Mouse (Mus musculus): ENCODE measurements at regions not wholly inside any gene's neighbourhood (a gene's known extent, or its start where the extent isn't known, plus 50 kb on each side); places are given as distances from the start of the nearest gene placed in this dataset.
A peak's percentile ranks its signal among the peaks of the same experiment; 100 is the strongest.

DNA sequence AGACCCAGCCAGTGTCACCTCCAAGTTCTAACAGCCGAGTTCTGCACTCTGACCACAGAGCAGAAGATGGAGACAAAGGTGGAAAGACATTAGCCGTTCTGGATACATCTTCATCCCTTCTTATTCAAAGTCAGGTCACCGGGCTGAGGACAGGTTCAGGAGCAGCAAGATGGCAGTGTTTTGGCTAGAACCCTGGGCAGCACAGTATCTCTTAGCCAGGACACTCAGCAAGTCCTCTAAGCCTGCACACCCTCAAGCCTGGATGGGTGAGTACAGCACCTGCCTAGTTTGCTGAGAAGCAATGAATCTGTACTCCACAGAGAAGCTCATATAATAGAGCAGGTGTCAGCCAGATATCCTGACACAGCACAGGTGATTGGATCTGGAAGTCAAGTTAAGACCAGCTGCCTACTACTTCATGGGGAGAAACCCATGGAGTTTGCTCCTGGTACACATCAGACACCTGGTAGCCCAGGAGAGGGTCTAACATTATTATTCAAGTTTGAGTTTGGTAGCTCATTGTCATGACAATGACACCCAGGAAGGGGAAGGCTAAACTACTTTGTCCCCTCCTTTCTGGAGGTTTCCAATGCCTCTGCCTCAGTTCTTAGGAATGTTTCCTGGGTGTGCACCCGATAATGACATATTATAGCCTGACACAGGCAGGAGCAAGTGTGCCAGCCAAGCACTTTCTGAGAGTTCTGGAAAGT is 108.1 kb downstream of the Ndufa10 start:
- Histone ChIP-seq H3K4me1 (ENCODE audit: control insufficient read depth, insufficient read depth, low read length) (no peaks in the 10 kb centered on the region), H3K27me3 (ENCODE audit: control insufficient read depth, insufficient read depth, low read length, poor library complexity, severe bottlenecking) (no peaks in the 10 kb centered on the region), H3K4me3 (ENCODE audit: low read depth, low read length) (no peak overlapping the region), H3K9me3 (replicated peaks; ENCODE audit: control insufficient read depth, insufficient read depth, low read length, poor library complexity, severe bottlenecking) (no peaks in the 10 kb centered on the region), H3K9ac (ENCODE audit: low read depth, poor library complexity, severe bottlenecking) (no peak overlapping the region), H3K27ac (ENCODE audit: insufficient read depth, low read length) (no peak overlapping the region), H3K36me3 (ENCODE audit: control insufficient read depth, insufficient read depth, low read length, poor library complexity, severe bottlenecking) (no peaks in the 10 kb centered on the region)
- TF ChIP-seq EP300 (IDR thresholded peaks at IDR 0.05; ENCODE audit: insufficient read depth, low read depth, low read length) (no peak), CTCF (IDR thresholded peaks at IDR 0.05; ENCODE audit: low read depth, low read length) (no peak)

- TF ChIP-seq POLR2A (IDR thresholded peaks at IDR 0.05; ENCODE audit: insufficient read depth, low read length) (no peak), CTCF (IDR thresholded peaks at IDR 0.05; ENCODE audit: low read depth, low read length) (no peak), EP300 (IDR thresholded peaks at IDR 0.05; ENCODE audit: insufficient read depth, low read depth, low read length) (no peak)
Measured at GRCm38 (mm10) chr1:92361677-92362076, 112.0 kb downstream of the Ndufa10 start.

GRCm38 (mm10) chr1:92360255-92360654 is 113.4 kb downstream of the Ndufa10 start:
- no peak for TF ChIP-seq EP300 (IDR thresholded peaks at IDR 0.05; ENCODE audit: insufficient read depth, low read depth, low read length)
- peak; percentile 79 for TF ChIP-seq CTCF (IDR thresholded peaks at IDR 0.05; ENCODE audit: low read depth, low read length)
- TF ChIP-seq POLR2A (IDR thresholded peaks at IDR 0.05; ENCODE audit: insufficient read depth, low read length) = no peak
- Histone ChIP-seq H3K27ac (ENCODE audit: insufficient read depth, low read length) (no peak overlapping the region), H3K9ac (ENCODE audit: low read depth, poor library complexity, severe bottlenecking) (no peak overlapping the region), H3K4me3 (ENCODE audit: low read depth, low read length) (no peak overlapping the region), H3K9me3 (replicated peaks; ENCODE audit: control insufficient read depth, insufficient read depth, low read length, poor library complexity, severe bottlenecking) (no peaks in the 10 kb centered on the region), H3K27me3 (ENCODE audit: control insufficient read depth, insufficient read depth, low read length, poor library complexity, severe bottlenecking) (no peaks in the 10 kb centered on the region), H3K36me3 (ENCODE audit: control insufficient read depth, insufficient read depth, low read length, poor library complexity, severe bottlenecking) (no peaks in the 10 kb centered on the region), H3K4me1 (ENCODE audit: control insufficient read depth, insufficient read depth, low read length) (peaks cover 4% of the 10 kb centered on the region)

More at GRCm38 (mm10) chr1:92361677-92362076, 112.0 kb downstream of the Ndufa10 start:
- Histone ChIP-seq H3K36me3 (ENCODE audit: control insufficient read depth, insufficient read depth, low read length, poor library complexity, severe bottlenecking) (no peaks in the 10 kb centered on the region), H3K4me3 (ENCODE audit: low read depth, low read length) (no peak overlapping the region), H3K9ac (ENCODE audit: low read depth, poor library complexity, severe bottlenecking) (no peak overlapping the region), H3K27ac (ENCODE audit: insufficient read depth, low read length) (no peak overlapping the region), H3K9me3 (replicated peaks; ENCODE audit: control insufficient read depth, insufficient read depth, low read length, poor library complexity, severe bottlenecking) (no peaks in the 10 kb centered on the region), H3K27me3 (ENCODE audit: control insufficient read depth, insufficient read depth, low read length, poor library complexity, severe bottlenecking) (no peaks in the 10 kb centered on the region), H3K4me1 (ENCODE audit: control insufficient read depth, insufficient read depth, low read length) (peaks cover 2% of the 10 kb centered on the region)

GRCm38 (mm10) chr1:92359473-92359872 is 114.2 kb downstream of the Ndufa10 start:
- Histone ChIP-seq H3K9me3 (replicated peaks; ENCODE audit: control insufficient read depth, insufficient read depth, low read length, poor library complexity, severe bottlenecking) (no peaks in the 10 kb centered on the region), H3K4me3 (ENCODE audit: low read depth, low read length) (no peak overlapping the region), H3K4me1 (ENCODE audit: control insufficient read depth, insufficient read depth, low read length) (peaks cover 7% of the 10 kb centered on the region), H3K36me3 (ENCODE audit: control insufficient read depth, insufficient read depth, low read length, poor library complexity, severe bottlenecking) (no peaks in the 10 kb centered on the region), H3K27ac (ENCODE audit: insufficient read depth, low read length) (no peak overlapping the region), H3K27me3 (ENCODE audit: control insufficient read depth, insufficient read depth, low read length, poor library complexity, severe bottlenecking) (no peaks in the 10 kb centered on the region), H3K9ac (ENCODE audit: low read depth, poor library complexity, severe bottlenecking) (no peak overlapping the region)
- TF ChIP-seq CTCF (IDR thresholded peaks at IDR 0.05; ENCODE audit: low read depth, low read length) (no peak), POLR2A (IDR thresholded peaks at IDR 0.05; ENCODE audit: insufficient read depth, low read length) (no peak), EP300 (IDR thresholded peaks at IDR 0.05; ENCODE audit: insufficient read depth, low read depth, low read length) (no peak)

DNA sequence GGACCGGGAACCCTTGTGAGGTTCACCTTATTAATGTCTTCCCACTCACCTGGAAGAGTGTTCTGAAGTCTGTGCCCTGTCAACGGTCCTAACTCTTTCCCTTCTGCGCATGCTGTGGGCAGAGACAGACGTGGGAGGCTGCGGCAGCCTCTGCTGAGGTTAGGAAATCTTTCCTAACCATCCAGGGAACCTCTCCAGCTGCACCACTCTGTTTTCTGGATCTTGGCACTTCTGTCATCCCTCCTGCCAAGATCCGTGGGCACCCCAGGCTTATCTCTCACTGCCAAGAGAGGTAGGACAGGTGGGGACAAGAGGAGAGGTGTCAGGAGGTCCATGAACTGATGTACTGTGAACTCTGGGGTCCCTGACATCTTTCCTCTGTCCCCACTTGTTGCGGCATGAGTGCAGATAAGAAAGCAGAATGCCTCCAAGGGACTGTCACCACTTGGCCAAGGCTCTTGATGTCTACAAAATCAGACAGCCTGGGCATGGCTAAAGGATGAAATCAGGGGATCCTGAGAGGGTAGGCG is 114.8 kb downstream of the Ndufa10 start:
- Histone ChIP-seq H3K36me3 (ENCODE audit: control insufficient read depth, insufficient read depth, low read length, poor library complexity, severe bottlenecking) (no peaks in the 10 kb centered on the region), H3K27me3 (ENCODE audit: control insufficient read depth, insufficient read depth, low read length, poor library complexity, severe bottlenecking) (no peaks in the 10 kb centered on the region), H3K9me3 (replicated peaks; ENCODE audit: control insufficient read depth, insufficient read depth, low read length, poor library complexity, severe bottlenecking) (no peaks in the 10 kb centered on the region), H3K4me3 (ENCODE audit: low read depth, low read length) (no peak overlapping the region), H3K27ac (ENCODE audit: insufficient read depth, low read length) (no peak overlapping the region), H3K9ac (ENCODE audit: low read depth, poor library complexity, severe bottlenecking) (no peak overlapping the region), H3K4me1 (ENCODE audit: control insufficient read depth, insufficient read depth, low read length) (peaks cover 7% of the 10 kb centered on the region)
- no peak for TF ChIP-seq CTCF (IDR thresholded peaks at IDR 0.05; ENCODE audit: low read depth, low read length)

- TF ChIP-seq CTCF (IDR thresholded peaks at IDR 0.05; ENCODE audit: low read depth, low read length) (no peak), EP300 (IDR thresholded peaks at IDR 0.05; ENCODE audit: insufficient read depth, low read depth, low read length) (peak; percentile 78; the same call in 1 of the 2 replicates), POLR2A (IDR thresholded peaks at IDR 0.05; ENCODE audit: insufficient read depth, low read length) (no peak)
- Histone ChIP-seq H3K9ac (ENCODE audit: low read depth, poor library complexity, severe bottlenecking) (no peak overlapping the region), H3K36me3 (ENCODE audit: control insufficient read depth, insufficient read depth, low read length, poor library complexity, severe bottlenecking) (no peaks in the 10 kb centered on the region), H3K9me3 (replicated peaks; ENCODE audit: control insufficient read depth, insufficient read depth, low read length, poor library complexity, severe bottlenecking) (no peaks in the 10 kb centered on the region), H3K4me1 (ENCODE audit: control insufficient read depth, insufficient read depth, low read length) (peaks cover 3% of the 10 kb centered on the region), H3K27me3 (ENCODE audit: control insufficient read depth, insufficient read depth, low read length, poor library complexity, severe bottlenecking) (no peaks in the 10 kb centered on the region), H3K4me3 (ENCODE audit: low read depth, low read length) (peak overlapping the region; percentile 8), H3K27ac (ENCODE audit: insufficient read depth, low read length) (peak overlapping the region; percentile 28)
Measured at GRCm38 (mm10) chr1:92348353-92349005, 125.2 kb downstream of the Ndufa10 start.
